Mouse (Mus musculus): Measurements from ENCODE around the gene Tmem63a.

- no peak for TF ChIP-seq CTCF (IDR thresholded peaks at IDR 0.05; ENCODE audit: extremely low read depth, insufficient read depth, low read length)
- no peak for TF ChIP-seq POLR2A (IDR thresholded peaks at IDR 0.05; ENCODE audit: extremely low read depth, insufficient read depth, low read length)
Measured at GRCm38 (mm10) chr1:181007831-181008230, 65.7 kb downstream of the Tmem63a start.
